Mouse (Mus musculus): ENCODE measurements around the gene Lrtm2.

- TF ChIP-seq CTCF (IDR thresholded peaks at IDR 0.05) (no peak), EP300 (IDR thresholded peaks at IDR 0.05) (no peak)
These were observed 1.5 kb upstream of the Lrtm2 start for GRCm38 (mm10) chr6:119332111-119332510.
